Mouse (Mus musculus): ENCODE measurements at regions not wholly inside any gene's neighbourhood (a gene's known extent, or its start where the extent isn't known, plus 50 kb on each side); places are given as distances from the start of the nearest gene placed in this dataset.
A peak's percentile ranks its signal among the peaks of the same experiment; 100 is the strongest.

DNA sequence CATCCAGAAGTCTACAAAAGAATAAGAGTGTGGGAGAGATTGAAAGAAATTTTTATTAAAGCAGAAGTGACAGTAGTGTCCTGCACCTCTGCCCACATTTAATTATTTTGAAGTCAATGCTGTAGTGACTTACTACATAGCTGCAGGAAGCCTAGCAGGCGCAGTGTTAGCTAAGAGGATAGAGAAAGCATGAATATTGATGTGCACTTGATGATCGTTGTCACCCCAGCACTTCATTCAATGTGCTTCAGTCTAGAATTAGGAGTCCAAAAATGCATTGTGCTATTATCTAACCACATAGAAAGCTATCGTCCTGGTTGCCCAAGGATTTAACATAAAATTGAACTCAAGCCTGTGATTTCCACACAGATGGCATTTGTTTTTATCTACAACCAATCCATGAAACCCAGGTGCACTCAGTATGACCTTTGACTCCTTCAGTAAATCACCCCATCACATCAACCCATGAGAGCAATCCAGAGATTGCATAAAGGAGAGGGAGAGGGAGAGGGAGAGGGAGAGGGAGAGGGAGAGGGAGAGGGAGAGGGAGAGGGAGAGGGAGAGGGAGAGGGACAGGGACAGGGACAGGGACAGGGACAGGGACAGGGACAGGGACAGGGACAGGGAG lies 210.7 kb upstream of the Tars start:
- no peak overlapping the region for H3K9ac ChIP-seq (ENCODE audit: low read depth, low read length)
- WGBS: 68% methylated on average over 3 of the region's 3 CpGs
- H3K36me3 ChIP-seq (ENCODE audit: control insufficient read depth, insufficient read depth): no peaks in the 10 kb centered on the region
- TF ChIP-seq CTCF (IDR thresholded peaks at IDR 0.05; ENCODE audit: low read depth): no peak
- H3K27me3 ChIP-seq (replicated peaks; ENCODE audit: control insufficient read depth, insufficient read depth, low read length): no peaks in the 10 kb centered on the region
- no peak overlapping the region for H3K4me3 ChIP-seq (ENCODE audit: low read depth, low read length)
- no peaks in the 10 kb centered on the region for H3K4me1 ChIP-seq (replicated peaks; ENCODE audit: control insufficient read depth, insufficient read depth, low read length)
- no peak overlapping the region for H3K27ac ChIP-seq (ENCODE audit: low read depth, low read length)
- no peak overlapping the region for H3K4me2 ChIP-seq (replicated peaks; ENCODE audit: low read depth)
- H3K9me3 ChIP-seq (ENCODE audit: control insufficient read depth): no peaks in the 10 kb centered on the region
- ATAC-seq: no peak

DNA sequence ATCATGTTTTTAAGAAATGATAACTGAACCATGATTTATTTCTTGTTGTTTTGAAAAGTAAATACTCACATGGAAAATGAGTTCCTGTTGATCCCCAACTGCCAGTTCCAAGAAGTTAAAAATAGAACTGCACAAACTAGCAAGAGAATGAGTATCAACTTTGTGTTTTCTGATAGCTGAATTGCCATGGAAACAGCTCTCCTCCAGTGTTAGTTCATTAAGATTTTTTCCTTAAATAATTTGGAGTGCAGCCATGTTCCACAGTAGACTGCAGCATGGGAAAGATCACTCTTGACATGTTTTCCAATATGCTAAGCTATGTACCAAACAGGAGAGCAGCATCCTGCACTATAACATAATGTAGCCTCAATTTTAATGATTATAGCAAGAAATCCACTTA lies 208.0 kb upstream of the Tars start:
- TF ChIP-seq CTCF (IDR thresholded peaks at IDR 0.05; ENCODE audit: low read depth): no peak
- Histone ChIP-seq H3K9ac (ENCODE audit: low read depth, low read length) (no peak overlapping the region), H3K4me3 (ENCODE audit: low read depth, low read length) (no peak overlapping the region), H3K36me3 (ENCODE audit: control insufficient read depth, insufficient read depth) (no peaks in the 10 kb centered on the region), H3K27ac (ENCODE audit: low read depth, low read length) (no peak overlapping the region), H3K4me2 (replicated peaks; ENCODE audit: low read depth) (no peak overlapping the region), H3K9me3 (ENCODE audit: control insufficient read depth) (no peaks in the 10 kb centered on the region), H3K4me1 (replicated peaks; ENCODE audit: control insufficient read depth, insufficient read depth, low read length) (no peaks in the 10 kb centered on the region), H3K27me3 (replicated peaks; ENCODE audit: control insufficient read depth, insufficient read depth, low read length) (no peaks in the 10 kb centered on the region)
- no peak for ATAC-seq

- no peaks in the 10 kb centered on the region for H3K4me1 ChIP-seq (replicated peaks; ENCODE audit: control insufficient read depth, insufficient read depth, low read length)
- H3K9ac ChIP-seq (ENCODE audit: low read depth, low read length): no peak overlapping the region
- H3K36me3 ChIP-seq (ENCODE audit: control insufficient read depth, insufficient read depth): no peaks in the 10 kb centered on the region
- no peak overlapping the region for H3K4me2 ChIP-seq (replicated peaks; ENCODE audit: low read depth)
- H3K27ac ChIP-seq (ENCODE audit: low read depth, low read length): no peak overlapping the region
- no peaks in the 10 kb centered on the region for H3K9me3 ChIP-seq (ENCODE audit: control insufficient read depth)
- no peaks in the 10 kb centered on the region for H3K27me3 ChIP-seq (replicated peaks; ENCODE audit: control insufficient read depth, insufficient read depth, low read length)
- no peak for TF ChIP-seq CTCF (IDR thresholded peaks at IDR 0.05; ENCODE audit: low read depth)
- ATAC-seq: no peak
- 89% methylated on average over 4 of the region's 4 CpGs for WGBS
- no peak overlapping the region for H3K4me3 ChIP-seq (ENCODE audit: low read depth, low read length)
Observed at GRCm38 (mm10) chr15:11605677-11606076, 206.2 kb upstream of the Tars start.

GRCm38 (mm10) chr15:11597021-11597420 lies 197.6 kb upstream of the Tars start:
- Histone ChIP-seq H3K4me3 (ENCODE audit: low read depth, low read length) (no peak overlapping the region), H3K4me2 (replicated peaks; ENCODE audit: low read depth) (no peak overlapping the region), H3K9ac (ENCODE audit: low read depth, low read length) (no peak overlapping the region), H3K27ac (ENCODE audit: low read depth, low read length) (no peak overlapping the region), H3K36me3 (ENCODE audit: control insufficient read depth, insufficient read depth) (no peaks in the 10 kb centered on the region), H3K4me1 (replicated peaks; ENCODE audit: control insufficient read depth, insufficient read depth, low read length) (no peaks in the 10 kb centered on the region), H3K9me3 (ENCODE audit: control insufficient read depth) (no peaks in the 10 kb centered on the region), H3K27me3 (replicated peaks; ENCODE audit: control insufficient read depth, insufficient read depth, low read length) (no peaks in the 10 kb centered on the region)
- WGBS: 82% methylated on average over 6 of the region's 6 CpGs
- ATAC-seq: no peak
- TF ChIP-seq CTCF (IDR thresholded peaks at IDR 0.05; ENCODE audit: low read depth): no peak

DNA sequence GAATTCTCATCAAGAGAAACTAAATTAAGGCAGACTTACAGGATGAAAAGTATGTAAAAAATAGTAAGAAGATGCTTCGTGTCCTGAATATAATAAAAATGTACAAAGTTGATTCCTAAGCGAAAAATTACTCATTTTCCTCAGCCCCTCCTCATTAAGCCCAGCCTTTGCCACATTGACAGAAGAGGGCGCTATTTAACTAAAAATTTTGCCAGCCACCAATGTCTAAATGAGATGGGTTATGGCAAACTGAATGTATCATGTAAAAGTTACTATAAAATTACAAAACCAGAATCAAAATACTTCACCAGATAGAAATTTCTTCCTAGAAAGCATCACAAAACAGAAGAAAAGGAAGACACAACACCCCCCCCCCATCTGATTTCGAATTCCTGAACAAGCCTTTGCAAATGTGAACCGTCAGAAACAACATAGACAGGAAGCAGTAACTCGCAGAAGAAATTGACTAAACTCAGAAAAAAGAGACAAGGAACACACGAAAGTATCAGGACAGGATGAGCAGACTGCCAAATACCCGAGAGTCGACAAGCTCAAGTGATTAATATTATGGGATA lies 191.2 kb upstream of the Tars start:
- peak; percentile 64 for TF ChIP-seq CTCF (IDR thresholded peaks at IDR 0.05; ENCODE audit: low read depth)
- Histone ChIP-seq H3K9me3 (ENCODE audit: control insufficient read depth) (no peaks in the 10 kb centered on the region), H3K27ac (ENCODE audit: low read depth, low read length) (no peak overlapping the region), H3K4me1 (replicated peaks; ENCODE audit: control insufficient read depth, insufficient read depth, low read length) (no peaks in the 10 kb centered on the region), H3K27me3 (replicated peaks; ENCODE audit: control insufficient read depth, insufficient read depth, low read length) (no peaks in the 10 kb centered on the region), H3K9ac (ENCODE audit: low read depth, low read length) (no peak overlapping the region), H3K4me2 (replicated peaks; ENCODE audit: low read depth) (no peak overlapping the region), H3K4me3 (ENCODE audit: low read depth, low read length) (no peak overlapping the region), H3K36me3 (ENCODE audit: control insufficient read depth, insufficient read depth) (no peaks in the 10 kb centered on the region)
- WGBS: 39% methylated on average over 9 of the region's 9 CpGs
- no peak for ATAC-seq

GRCm38 (mm10) chr15:11589795-11590194 lies 190.3 kb upstream of the Tars start:
- no peak overlapping the region for H3K27ac ChIP-seq (ENCODE audit: low read depth, low read length)
- ATAC-seq: no peak
- H3K36me3 ChIP-seq (ENCODE audit: control insufficient read depth, insufficient read depth): no peaks in the 10 kb centered on the region
- 52% methylated on average over 7 of the region's 7 CpGs for WGBS
- H3K4me3 ChIP-seq (ENCODE audit: low read depth, low read length): no peak overlapping the region
- no peak for TF ChIP-seq CTCF (IDR thresholded peaks at IDR 0.05; ENCODE audit: low read depth)
- no peaks in the 10 kb centered on the region for H3K4me1 ChIP-seq (replicated peaks; ENCODE audit: control insufficient read depth, insufficient read depth, low read length)
- no peak overlapping the region for H3K9ac ChIP-seq (ENCODE audit: low read depth, low read length)
- no peak overlapping the region for H3K4me2 ChIP-seq (replicated peaks; ENCODE audit: low read depth)
- no peaks in the 10 kb centered on the region for H3K9me3 ChIP-seq (ENCODE audit: control insufficient read depth)
- H3K27me3 ChIP-seq (replicated peaks; ENCODE audit: control insufficient read depth, insufficient read depth, low read length): no peaks in the 10 kb centered on the region
